Mouse (Mus musculus) liver, embryonic 11.5 days (tissue): ENCODE measurements around the gene Upf1. TPM values are rescaled to one million over a fixed set of nuclear protein-coding genes. Genes with fewer than 3 reads are reported as not detected.
A peak's percentile ranks its signal among the peaks of the same experiment; 100 is the strongest.

Experiments used
- ATAC-seq: fragments of 200-750 bp; cut with Nextera tagmentation; replicated peaks from 2 replicates; pipeline ENCODE4 v1.8.0; 2017; ENCODE audit warnings: moderate number of reproducible peaks, mild to moderate bottlenecking, moderate TSS enrichment, moderate library complexity; ENCODE audit not compliant: low FRiP score
- DNase-seq: peaks from one replicate; pipeline ENCODE4 v3.0.0-alpha.2; 2017; ENCODE audit warnings: low spot score
- H3K27ac ChIP-seq: fragments of 300-500 bp; sonication (generic); 2 replicates; pipeline ENCODE4 v1.5.1; 2014; ENCODE audit warnings: mild to moderate bottlenecking, low read depth, low read length, control low read depth
- H3K27me3 ChIP-seq: fragments of 300-500 bp; sonication (generic); replicated peaks from 2 replicates; pipeline ENCODE4 v1.6.1; 2014; ENCODE audit warnings: low read length, mixed read lengths; ENCODE audit not compliant: control insufficient read depth, insufficient read depth
- H3K36me3 ChIP-seq: fragments of 300-500 bp; sonication (generic); 2 replicates; pipeline ENCODE4 v1.6.1; 2014; ENCODE audit warnings: mild to moderate bottlenecking, low read length, moderate library complexity, mixed read lengths; ENCODE audit not compliant: control insufficient read depth, insufficient read depth
- H3K4me1 ChIP-seq: fragments of 300-500 bp; sonication (generic); replicated peaks from 2 replicates; pipeline ENCODE4 v1.6.1; 2014; ENCODE audit warnings: low read length, mixed read lengths; ENCODE audit not compliant: control insufficient read depth, insufficient read depth
- H3K4me2 ChIP-seq: fragments of 300-500 bp; sonication (generic); 2 replicates; pipeline ENCODE4 v1.6.1; 2014; ENCODE audit warnings: mild to moderate bottlenecking, control low read depth, moderate library complexity
- H3K4me3 ChIP-seq: fragments of 300-500 bp; sonication (generic); 2 replicates; pipeline ENCODE4 v1.5.1; 2014; ENCODE audit warnings: low read depth, low read length, control low read depth
- H3K9ac ChIP-seq: fragments of 300-500 bp; sonication (generic); 2 replicates; pipeline ENCODE4 v1.6.1; 2014; ENCODE audit warnings: low read depth, low read length, control low read depth
- H3K9me3 ChIP-seq: fragments of 300-500 bp; sonication (generic); 2 replicates; pipeline ENCODE4 v1.6.1; 2016; ENCODE audit warnings: low read length, inconsistent platforms, mixed read lengths; ENCODE audit not compliant: control insufficient read depth
- whole genome bisulfite sequencing: fragments of 180-500 bp; shearing (Covaris S2); extraction: QIAGEN DNeasy Blood & Tissue Kit; methylation state at CpG from one replicate; pipeline ENCODE4 v1.1.7; 2014; 5-methylcytosine and 5-hydroxymethylcytosine counted together
- polyA plus RNA-seq: library from polyadenylated mRNA; unstranded; fragments of >200 nt; fragmentation: Nextera tagmentation; extraction: Ambion mirVana; gene quantifications from 2 replicates; pipeline ENCODE4 v1.2.1, GENCODE M21; 2014

Gene Upf1
- 21.1 and 23.7 TPM in 2 replicates for polyA plus RNA-seq

- Histone ChIP-seq H3K27ac (peak within 1 kb of the TSS; percentile 93), H3K27me3 (no peaks in the 10 kb centered on the region), H3K9me3 (no peaks in the 10 kb centered on the region), H3K4me3 (peak within 1 kb of the TSS; percentile 96), H3K4me1 (peaks cover 65% of the 10 kb centered on the region), H3K4me2 (peak within 1 kb of the TSS; percentile 99), H3K36me3 (peaks cover 7% of the 10 kb centered on the region; the same call in 1 of the 2 replicates), H3K9ac (peak within 1 kb of the TSS; percentile 100)
- DNase-seq (peak; percentile 98), ATAC-seq (peak; percentile 84)
- WGBS = 1% methylated on average over 63 of the region's 69 CpGs
Measured at GRCm38 (mm10) chr8:70353194-70353817, at the start of gene Upf1. Upf1 (minus strand) TSS chr8:70353278.

DNA sequence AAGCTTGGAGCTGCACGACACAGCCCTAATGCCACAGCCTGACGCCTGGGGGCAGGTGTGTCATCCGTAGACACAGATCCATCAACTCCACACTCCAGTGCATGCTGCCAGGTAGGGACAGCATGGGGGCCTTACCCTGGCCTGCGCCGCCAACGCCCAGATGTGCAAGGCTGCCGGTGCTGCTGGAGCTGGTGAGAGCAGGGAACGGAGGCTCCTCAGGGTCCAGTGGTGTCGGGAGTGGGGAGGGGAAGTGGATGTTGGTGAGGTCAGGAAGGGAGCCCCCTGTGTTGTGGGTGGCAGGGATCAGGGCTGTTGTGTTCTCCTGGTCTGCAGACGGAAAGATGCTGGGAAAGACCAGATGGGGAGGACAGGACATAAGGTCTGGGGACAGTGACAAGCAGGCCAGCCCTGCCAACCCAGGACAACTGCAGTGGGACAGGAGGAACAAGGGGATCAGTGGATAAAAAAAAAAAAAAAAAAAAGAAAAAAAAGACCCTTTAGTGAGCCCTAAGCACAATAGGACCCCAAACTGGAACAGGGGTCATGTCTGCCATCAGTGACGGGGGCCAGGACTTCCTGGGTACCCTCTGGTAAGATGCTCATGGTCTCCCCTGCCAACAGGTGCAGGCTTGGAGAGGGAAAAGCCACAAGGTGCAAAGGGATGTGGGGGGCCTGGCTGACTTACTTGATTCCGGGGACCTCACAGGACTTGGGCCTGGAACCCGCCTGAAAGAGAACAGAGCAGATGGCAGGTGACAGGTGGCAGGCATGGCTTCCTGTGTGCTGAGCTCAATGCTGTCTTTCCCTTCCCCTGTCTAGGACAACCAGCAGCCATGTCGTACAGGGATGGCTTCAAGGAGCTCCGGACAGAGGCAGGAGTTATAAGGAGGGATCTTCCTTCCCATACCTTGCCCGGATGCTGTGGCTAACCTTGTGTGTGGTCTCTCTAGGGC, 44.8 kb upstream of the Upf1 start:
- H3K4me1 ChIP-seq = no peaks in the 10 kb centered on the region
- H3K36me3 ChIP-seq = no peaks in the 10 kb centered on the region
- H3K4me3 ChIP-seq = no peak overlapping the region
- H3K9me3 ChIP-seq = no peaks in the 10 kb centered on the region
- no peak overlapping the region for H3K9ac ChIP-seq
- ATAC-seq = no peak
- no peaks in the 10 kb centered on the region for H3K27me3 ChIP-seq
- H3K4me2 ChIP-seq = no peak overlapping the region
- no peak for DNase-seq
- 84% methylated on average over 16 of the region's 16 CpGs for WGBS
- no peak overlapping the region for H3K27ac ChIP-seq

GRCm38 (mm10) chr8:70396184-70396583, 43.1 kb upstream of the Upf1 start:
- ATAC-seq = no peak
- WGBS = 80% methylated on average over 5 of the region's 5 CpGs
- H3K4me2 ChIP-seq = no peak overlapping the region

GRCm38 (mm10) chr8:70395649-70396048, 42.6 kb upstream of the Upf1 start:
- no peak for ATAC-seq
- Histone ChIP-seq H3K27ac (no peak overlapping the region), H3K4me2 (no peak overlapping the region), H3K36me3 (no peaks in the 10 kb centered on the region; the same call in 1 of the 2 replicates), H3K9me3 (no peaks in the 10 kb centered on the region), H3K9ac (no peak overlapping the region), H3K27me3 (no peaks in the 10 kb centered on the region), H3K4me3 (no peak overlapping the region), H3K4me1 (no peaks in the 10 kb centered on the region)
- 86% methylated on average over 5 of the region's 5 CpGs for WGBS
- no peak for DNase-seq

More at GRCm38 (mm10) chr8:70396184-70396583, 43.1 kb upstream of the Upf1 start:
- Histone ChIP-seq H3K9me3 (no peaks in the 10 kb centered on the region), H3K9ac (no peak overlapping the region), H3K4me1 (no peaks in the 10 kb centered on the region), H3K4me3 (no peak overlapping the region), H3K27me3 (no peaks in the 10 kb centered on the region), H3K36me3 (no peaks in the 10 kb centered on the region), H3K27ac (no peak overlapping the region)
- DNase-seq = no peak

DNA sequence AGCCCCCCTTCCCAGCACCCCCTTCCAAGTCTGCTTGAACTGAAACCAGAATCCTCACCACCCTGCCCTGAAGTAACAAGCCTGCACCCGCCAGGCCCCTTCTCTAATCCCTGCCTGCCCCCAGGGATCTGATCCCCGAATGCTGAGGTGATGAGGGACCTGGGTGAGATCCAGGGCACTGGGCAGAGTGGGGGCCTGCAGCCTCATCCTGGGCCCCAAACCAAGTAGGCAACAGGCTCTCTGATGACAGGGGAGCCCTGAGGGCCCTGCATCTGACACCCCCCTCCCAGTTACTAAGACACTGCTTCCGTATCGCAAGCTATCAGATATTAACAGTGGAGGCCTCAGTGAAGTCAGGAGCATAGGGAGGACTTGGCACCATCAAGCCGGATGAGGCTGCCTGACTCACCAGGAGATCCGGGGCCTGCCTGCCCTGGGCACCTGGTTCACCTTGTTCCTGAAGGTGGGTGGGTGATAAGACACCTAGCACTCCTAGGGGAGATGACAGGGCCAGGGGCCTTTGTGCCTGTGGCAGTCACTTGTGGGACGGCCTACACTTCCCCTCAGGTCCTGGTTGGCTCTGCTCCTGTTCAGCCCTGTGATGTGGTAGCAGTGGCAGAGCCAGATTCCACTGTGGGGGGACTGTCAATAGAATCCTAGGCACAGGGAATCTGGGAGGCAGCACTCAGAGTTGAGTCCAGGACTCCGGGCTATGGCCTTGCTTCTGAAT, 41.4 kb upstream of the Upf1 start:
- 84% methylated on average over 8 of the region's 8 CpGs for WGBS
- H3K9me3 ChIP-seq = no peaks in the 10 kb centered on the region
- ATAC-seq (no peak), DNase-seq (no peak)
- no peak overlapping the region for H3K9ac ChIP-seq
- no peak overlapping the region for H3K4me2 ChIP-seq
- H3K27me3 ChIP-seq = no peaks in the 10 kb centered on the region
- H3K36me3 ChIP-seq = no peaks in the 10 kb centered on the region; the same call in 1 of the 2 replicates
- no peak overlapping the region for H3K4me3 ChIP-seq
- H3K27ac ChIP-seq = no peak overlapping the region
- H3K4me1 ChIP-seq = no peaks in the 10 kb centered on the region

DNA sequence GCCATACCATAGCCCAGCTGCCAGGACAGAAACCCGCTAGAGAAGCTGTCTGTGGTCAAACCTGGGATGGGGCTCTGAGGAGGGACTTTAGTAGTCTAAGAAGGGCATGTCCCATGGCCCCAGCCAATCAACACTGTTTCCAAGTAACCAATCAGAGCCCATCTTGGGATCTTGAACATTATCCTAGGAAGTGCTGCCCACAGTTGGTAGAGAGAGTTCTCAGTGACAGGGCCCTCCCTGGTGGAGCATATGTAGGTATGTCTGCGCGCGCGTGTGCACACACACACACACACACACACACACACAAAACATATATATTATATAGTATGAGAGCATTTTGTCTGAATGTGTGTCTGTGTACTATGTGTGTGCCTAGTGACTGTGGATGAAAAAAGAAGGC, 40.0 kb upstream of the Upf1 start:
- Histone ChIP-seq H3K36me3 (no peaks in the 10 kb centered on the region; the same call in 1 of the 2 replicates), H3K4me2 (no peak overlapping the region), H3K27ac (no peak overlapping the region), H3K4me1 (no peaks in the 10 kb centered on the region), H3K27me3 (no peaks in the 10 kb centered on the region), H3K9me3 (no peaks in the 10 kb centered on the region), H3K4me3 (no peak overlapping the region), H3K9ac (no peak overlapping the region)
- ATAC-seq (no peak), DNase-seq (no peak)
- WGBS = 75% methylated on average over 5 of the region's 5 CpGs

- H3K4me3 ChIP-seq = no peak overlapping the region
- DNase-seq (no peak), ATAC-seq (no peak)
- H3K27me3 ChIP-seq = no peaks in the 10 kb centered on the region
- no peak overlapping the region for H3K9ac ChIP-seq
- no peak overlapping the region for H3K4me2 ChIP-seq
- 91% methylated on average over 2 of the region's 2 CpGs for WGBS
- H3K4me1 ChIP-seq = no peaks in the 10 kb centered on the region
- H3K36me3 ChIP-seq = peaks cover 10% of the 10 kb centered on the region; the same call in 1 of the 2 replicates
- no peaks in the 10 kb centered on the region for H3K9me3 ChIP-seq
- no peak overlapping the region for H3K27ac ChIP-seq
Measured at GRCm38 (mm10) chr8:70389678-70390077, 36.6 kb upstream of the Upf1 start.

DNA sequence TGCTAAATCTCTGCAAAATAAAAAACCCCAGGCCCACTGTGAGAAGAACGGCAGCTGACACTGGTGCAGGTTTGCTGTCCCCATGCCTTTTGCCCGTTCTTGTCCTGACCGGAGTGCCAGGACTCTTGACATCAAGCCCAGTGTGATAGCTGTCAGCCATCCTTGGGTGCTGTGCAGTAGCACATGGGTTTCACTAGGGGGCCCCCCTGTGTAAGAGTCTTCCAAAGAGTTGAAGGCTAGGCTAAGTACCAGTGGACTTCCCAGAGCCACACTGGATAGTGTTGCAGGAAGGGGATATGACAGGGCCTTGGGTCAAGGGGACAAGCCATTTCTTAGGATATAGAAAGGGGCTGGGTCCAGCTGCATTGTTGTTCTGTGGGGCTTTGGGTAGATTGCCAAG, 30.2 kb upstream of the Upf1 start:
- Histone ChIP-seq H3K9me3 (no peaks in the 10 kb centered on the region), H3K4me1 (no peaks in the 10 kb centered on the region), H3K36me3 (peaks cover 10% of the 10 kb centered on the region; the same call in 1 of the 2 replicates), H3K4me3 (no peak overlapping the region), H3K27ac (no peak overlapping the region), H3K9ac (no peak overlapping the region), H3K4me2 (no peak overlapping the region), H3K27me3 (peaks cover 25% of the 10 kb centered on the region)
- ATAC-seq (peak; percentile 66; the same call in 1 of the 2 replicates), DNase-seq (peak; percentile 48)
- 34% methylated on average over 3 of the region's 3 CpGs for WGBS
